Mouse (Mus musculus): ENCODE results near the gene Etv5.

- TF ChIP-seq CTCF (IDR thresholded peaks at IDR 0.05; ENCODE audit: low read depth, low read length) (no peak), GATA1 (IDR thresholded peaks at IDR 0.05; ENCODE audit: borderline replicate concordance, low read length) (no peak), GATA2 (IDR thresholded peaks at IDR 0.05; ENCODE audit: borderline replicate concordance, low read depth, low read length) (no peak), POLR2AphosphoS5 (IDR thresholded peaks at IDR 0.05; ENCODE audit: insufficient replicate concordance, low read depth, low read length) (no peak), TAL1 (conservative IDR thresholded peaks at IDR 0.05; ENCODE audit: low read depth, low read length) (no peak)
Measured at GRCm38 (mm10) chr16:22406747-22407146, 32.8 kb downstream of the Etv5 start.

Measured in G1E (cell line).